In genomic region chr2:164108501-164108900, GRCm38 (mm10) we compare ENCODE assay signal across 20 mouse cellular contexts. TPM values are rescaled to one million over a fixed set of nuclear protein-coding genes. Genes with fewer than 3 reads are reported as not detected.
DNase-seq lines count a peak whose midpoint lies in the region; ATAC-seq lines count a peak whose summit lies in the region.
"Had no signal": no experiment of that assay in that cellular context is flagged by ENCODE, and none has a peak within 500 bp of the region (broad histone marks: within the 10 kb centered on the region; RNA-seq: fewer than 3 reads in every experiment).

No protein-coding gene starts in this region.

- H3K9ac ChIP-seq in midbrain, embryonic 14.5 days (replicated peaks; ENCODE audit: low read length) = no peak overlapping the region
- no peak overlapping the region for H3K9ac ChIP-seq in embryonic facial prominence, embryonic 14.5 days (ENCODE audit: low read depth, low read length)
- H3K9ac ChIP-seq: liver, postnatal 0 days; midbrain, embryonic 12.5 days had no signal

- H3K27ac ChIP-seq in midbrain, embryonic 10.5 days (replicated peaks) = 0 out of 2 replicates have a peak overlapping the region, but pooled peaks have one; percentile 14
- H3K27ac ChIP-seq in midbrain, embryonic 14.5 days (replicated peaks; ENCODE audit: low read depth, low read length) = no peak overlapping the region
- H3K27ac ChIP-seq in embryonic facial prominence, embryonic 14.5 days (replicated peaks; ENCODE audit: low read depth, low read length) = peak overlapping the region; percentile 69; the same call in 1 of the 2 replicates
- H3K27ac ChIP-seq: heart, adult 2 months; midbrain, embryonic 12.5 days had no signal

- peaks cover 65% of the 10 kb centered on the region for H3K36me3 ChIP-seq in midbrain, embryonic 10.5 days
- peaks cover 35% of the 10 kb centered on the region for H3K36me3 ChIP-seq in midbrain, embryonic 14.5 days (ENCODE audit: control insufficient read depth, insufficient read depth, low read length)
- 0 out of 2 replicates have a peak, but pooled peaks cover 4% of the 10 kb centered on the region for H3K36me3 ChIP-seq in embryonic facial prominence, embryonic 14.5 days (ENCODE audit: control insufficient read depth, insufficient read depth, low read length)

- H3K4me2 ChIP-seq in midbrain, embryonic 14.5 days (ENCODE audit: low read length) = no peak overlapping the region
- no peak overlapping the region for H3K4me2 ChIP-seq in embryonic facial prominence, embryonic 14.5 days (ENCODE audit: low read depth, low read length)
- H3K4me2 ChIP-seq: midbrain, embryonic 12.5 days had no signal

- WGBS in midbrain, embryonic 10.5 days = 72% methylated on average over 4 of the region's 4 CpGs
- 44% methylated on average over 4 of the region's 4 CpGs for WGBS in midbrain, embryonic 14.5 days
- WGBS in embryonic facial prominence, embryonic 14.5 days = 44% methylated on average over 4 of the region's 4 CpGs

- no peak for ATAC-seq in midbrain, embryonic 14.5 days (ENCODE audit: low FRiP score, low TSS enrichment)
- ATAC-seq in embryonic facial prominence, embryonic 14.5 days (ENCODE audit: low read depth) = peak; percentile 69
- ATAC-seq: inflammation-experienced regulatory T-cells, adult 6 months; liver, postnatal 0 days; Patski had no signal

- H3K4me1 ChIP-seq in midbrain, embryonic 10.5 days = peaks cover 25% of the 10 kb centered on the region
- no peaks in the 10 kb centered on the region for H3K4me1 ChIP-seq in midbrain, embryonic 14.5 days (ENCODE audit: control insufficient read depth, insufficient read depth, low read length)
- H3K4me1 ChIP-seq in embryonic facial prominence, embryonic 14.5 days (ENCODE audit: control insufficient read depth, insufficient read depth, low read length) = peaks cover 20% of the 10 kb centered on the region

- no peaks in the 10 kb centered on the region for H3K9me3 ChIP-seq in midbrain, embryonic 10.5 days (replicated peaks)
- no peaks in the 10 kb centered on the region for H3K9me3 ChIP-seq in midbrain, embryonic 14.5 days (ENCODE audit: control insufficient read depth, low read length)
- H3K9me3 ChIP-seq in embryonic facial prominence, embryonic 14.5 days (ENCODE audit: control insufficient read depth, low read length) = no peaks in the 10 kb centered on the region
- H3K9me3 ChIP-seq: midbrain, embryonic 12.5 days had no signal

- intact Hi-C loops in gastrocnemius, postnatal 14 days (cut with DNase I; ENCODE audit: low total_unique reads) = loop anchor here (10.0 kb wide), 1 partner anchor 246 kb away; no protein-coding TSS in a partner anchor

- H3K27me3 ChIP-seq in midbrain, embryonic 10.5 days (ENCODE audit: low read depth, poor library complexity, severe bottlenecking) = no peaks in the 10 kb centered on the region
- no peaks in the 10 kb centered on the region for H3K27me3 ChIP-seq in midbrain, embryonic 14.5 days (ENCODE audit: control insufficient read depth, insufficient read depth, low read length)
- H3K27me3 ChIP-seq in embryonic facial prominence, embryonic 14.5 days (replicated peaks; ENCODE audit: control insufficient read depth, insufficient read depth, low read length) = no peaks in the 10 kb centered on the region
- H3K27me3 ChIP-seq: midbrain, embryonic 12.5 days; Patski had no signal

- no peak overlapping the region for H3K4me3 ChIP-seq in midbrain, embryonic 10.5 days
- H3K4me3 ChIP-seq in midbrain, embryonic 14.5 days (replicated peaks; ENCODE audit: low read depth, low read length) = no peak overlapping the region
- H3K4me3 ChIP-seq in embryonic facial prominence, embryonic 14.5 days (ENCODE audit: low read depth, low read length) = no peak overlapping the region
- H3K4me3 ChIP-seq: heart, adult 2 months; midbrain, embryonic 12.5 days had no signal

- peak; percentile 18 for DNase-seq in gastrocnemius, postnatal 14 days
- DNase-seq in gastrocnemius, adult 8-10 months (ENCODE audit: low spot score in 2 of 2) = no peak
- peak; percentile 25 for DNase-seq in midbrain, embryonic 10.5 days (ENCODE audit: low spot score)
- DNase-seq in midbrain, embryonic 14.5 days = no peak
- DNase-seq in embryonic facial prominence, embryonic 14.5 days (ENCODE audit: low spot score) = peak; percentile 82
- peak; percentile 24 for DNase-seq in skeletal muscle tissue, adult 2 months (ENCODE audit: low read depth, low spot score)
- no peak for DNase-seq in lung, postnatal 25 days (ENCODE audit: low spot score)
- no peak for DNase-seq in spleen, postnatal 10 days (ENCODE audit: low spot score in 2 of 2)
- DNase-seq: B cell, adult 2 months; cerebellum, postnatal 10 days; embryo, embryonic 11 days; heart, adult 2 months; kidney, adult 8-10 months; kidney, postnatal 25 days; liver; liver, postnatal 0 days; lung, postnatal 36 days had no signal

RNA-seq across cellular contexts. Expression of gene Tomm34, which starts 37.5 kb away (rescaled TPM):
- total RNA-seq in gastrocnemius, postnatal 14 days (2021) = 10 to 100 TPM; 11.7 to 14.6 TPM
- 10 to 100 TPM; 12.7 to 15.9 (median 13.6) TPM for total RNA-seq in gastrocnemius, adult 8-10 months (2022)
- 58.7 and 60.0 TPM in 2 replicates for polyA plus RNA-seq in midbrain, embryonic 10.5 days (2016; fragmentation: Nextera tagmentation; extraction: Ambion mirVana)
- 46.3 and 50.3 TPM in 2 replicates for polyA plus RNA-seq in midbrain, embryonic 14.5 days (2014; fragmentation: Nextera tagmentation; extraction: Ambion mirVana)
- polyA plus RNA-seq in embryonic facial prominence, embryonic 14.5 days (2014; fragmentation: Nextera tagmentation; extraction: Ambion mirVana) = 53.4 and 55.8 TPM in 2 replicates

RNA-seq across cellular contexts. Expression of gene Stk4, which starts 38.4 kb away (rescaled TPM):
- 10 to 100 TPM; 10.0 to 10.3 TPM for total RNA-seq in gastrocnemius, postnatal 14 days (2021)
- 1 to 10 TPM; 6.2 to 8.5 (median 7.2) TPM for total RNA-seq in gastrocnemius, adult 8-10 months (2022)
- polyA plus RNA-seq in midbrain, embryonic 10.5 days (2016; fragmentation: Nextera tagmentation; extraction: Ambion mirVana) = 33.9 and 34.7 TPM in 2 replicates
- polyA plus RNA-seq in midbrain, embryonic 14.5 days (2014; fragmentation: Nextera tagmentation; extraction: Ambion mirVana) = 26.3 and 35.0 TPM in 2 replicates
- polyA plus RNA-seq in embryonic facial prominence, embryonic 14.5 days (2014; fragmentation: Nextera tagmentation; extraction: Ambion mirVana) = 22.3 and 24.4 TPM in 2 replicates

Comparison
In these comparisons a context has a peak if more than half of its experiments do, and no peak if none do; other contexts are left out.
1. DNase-seq: peak in gastrocnemius, postnatal 14 days (single experiment), midbrain, embryonic 10.5 days (single experiment), embryonic facial prominence, embryonic 14.5 days (single experiment) and skeletal muscle tissue, adult 2 months (single experiment); none in gastrocnemius, adult 8-10 months (0 of 2), midbrain, embryonic 14.5 days (single experiment), lung, postnatal 25 days (single experiment) and spleen, postnatal 10 days (0 of 2).